Mouse (Mus musculus) lung, adult 2 months (tissue): ENCODE data around the gene Vmn1r63. TPM values are rescaled to one million over a fixed set of nuclear protein-coding genes. Genes with fewer than 3 reads are reported as not detected.
"Not testable (repeated sequence)": the region's sequence is repeated elsewhere in the genome, so short reads cannot be mapped to it uniquely, and the experiment has no call there.

Experiments
- DNase-seq: peaks from one replicate; pipeline ENCODE4 v3.0.0; 2022
- H3K4me1 ChIP-seq: fragments of 200-500 bp; 2 replicates; pipeline ENCODE4 v1.6.1; 2011; ENCODE audit warnings: low read length; ENCODE audit not compliant: control insufficient read depth, insufficient read depth
- H3K4me3 ChIP-seq: fragments of 200-500 bp; replicated peaks from 2 replicates; pipeline ENCODE3; 2011; ENCODE audit warnings: low read depth, mild to moderate bottlenecking, control low read depth, low read length; ENCODE audit errors: extremely low read depth
- WGBS: fragments of 180-500 bp; shearing (Covaris S2); methylation state at CpG from one replicate; pipeline ENCODE4 v1.1.7; 2018; 5-methylcytosine and 5-hydroxymethylcytosine counted together
- polyA plus RNA-seq: library from polyadenylated mRNA; depleted of rRNA; stranded (reverse); fragments of >200 nt; gene quantifications from 2 replicates; pipeline ENCODE4 v1.2.3, GENCODE M21; 2012; rRNA removed

The Vmn1r63 gene
- not detected in 2 replicates for polyA plus RNA-seq

DNA sequence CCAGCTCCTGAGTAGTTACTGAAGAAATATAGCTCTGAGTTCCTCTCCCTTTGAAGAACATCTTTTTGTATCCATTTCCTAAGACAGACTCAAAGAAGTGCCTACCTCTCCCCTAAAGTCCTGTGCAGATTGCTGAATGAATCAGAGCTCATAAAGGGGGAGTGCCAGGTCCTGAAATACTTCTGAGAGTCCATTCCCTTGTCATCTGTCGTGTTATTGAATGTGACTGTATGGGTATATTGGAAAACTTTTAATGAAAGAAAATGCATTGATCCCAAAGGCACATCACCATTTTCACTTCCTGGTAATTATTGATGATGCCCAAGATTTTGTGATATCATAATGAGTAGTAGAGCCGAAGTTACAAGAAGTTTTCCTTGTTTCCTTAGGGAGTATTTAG, at the start of gene Vmn1r63:
TSS of gene Vmn1r63 (minus strand) at position 101 of the 400 bp plus-strand sequence.
- not testable (repeated sequence) for H3K4me1 ChIP-seq

More for the DNA sequence above, at the start of gene Vmn1r63:
- DNase-seq, H3K4me3 ChIP-seq: not testable (repeated sequence)
- WGBS, result no CpG with 5 or more reads among the region's 2 CpGs

Other genes starting within 250 kb of the Vmn1r63 start
- gene Vmn1r61, start 192.2 kb downstream of the Vmn1r63 start, polyA plus RNA-seq, result not detected in 2 replicates
- gene Vmn1r62, start 131.8 kb downstream of the Vmn1r63 start, polyA plus RNA-seq, result not detected in 2 replicates
- gene Vmn1r64, start 79.1 kb upstream of the Vmn1r63 start, polyA plus RNA-seq, result not detected in 2 replicates
- gene Vmn1r65, start 205.6 kb upstream of the Vmn1r63 start, polyA plus RNA-seq, result not detected in 2 replicates
- gene Nlrp4c, start 239.7 kb upstream of the Vmn1r63 start, polyA plus RNA-seq, result not detected in 2 replicates